Mouse (Mus musculus): ENCODE results near the gene Rcor3.

- TF ChIP-seq CTCF (IDR thresholded peaks at IDR 0.05; ENCODE audit: borderline replicate concordance, control insufficient read depth, extremely low read depth, insufficient read depth, low read length, poor library complexity) (no peak), POLR2A (IDR thresholded peaks at IDR 0.05; ENCODE audit: control insufficient read depth, extremely low read depth, insufficient read depth, low read length, poor library complexity) (no peak)
These were observed 59.5 kb downstream of the Rcor3 start for GRCm38 (mm10) chr1:192078406-192078805.
